Mouse (Mus musculus) heart, postnatal 0 days (tissue): ENCODE data around the gene Dio1. TPM values are rescaled to one million over a fixed set of nuclear protein-coding genes. Genes with fewer than 3 reads are reported as not detected.
A peak's percentile ranks its signal among the peaks of the same experiment; 100 is the strongest.

Experiments used
- ATAC-seq: fragments of 200-750 bp; cut with Nextera tagmentation; 2 replicates; pipeline ENCODE4 v1.8.0; 2017; ENCODE audit warnings: low read depth, moderate number of reproducible peaks, moderate library complexity; ENCODE audit not compliant: insufficient read depth
- DNase-seq: peaks from one replicate; pipeline ENCODE4 v3.0.0-alpha.2; 2016; ENCODE audit warnings: low spot score
- H3K27ac ChIP-seq: fragments of 300-500 bp; sonication (generic); 2 replicates; pipeline ENCODE4 v1.5.1; 2014; ENCODE audit warnings: low read depth, mild to moderate bottlenecking
- H3K27me3 ChIP-seq: fragments of 300-500 bp; sonication (generic); 2 replicates; pipeline ENCODE4 v1.6.1; 2014; ENCODE audit warnings: low read length, mixed read lengths; ENCODE audit not compliant: control insufficient read depth, insufficient read depth
- H3K36me3 ChIP-seq: fragments of 300-500 bp; sonication (generic); replicated peaks from 2 replicates; pipeline ENCODE4 v1.6.1; 2014; ENCODE audit warnings: low read length, mixed read lengths; ENCODE audit not compliant: control insufficient read depth, insufficient read depth
- H3K4me1 ChIP-seq: fragments of 300-500 bp; sonication (generic); 2 replicates; pipeline ENCODE4 v1.6.1; 2014; ENCODE audit warnings: antibody characterized with exemption; ENCODE audit not compliant: control insufficient read depth, insufficient read depth
- H3K4me2 ChIP-seq: fragments of 300-500 bp; sonication (generic); 2 replicates; pipeline ENCODE4 v1.6.1; 2014; ENCODE audit warnings: low read depth, mild to moderate bottlenecking, low read length, moderate library complexity
- H3K4me3 ChIP-seq: fragments of 300-500 bp; sonication (generic); 2 replicates; pipeline ENCODE4 v1.5.1; 2014; ENCODE audit warnings: low read depth, low read length
- H3K9ac ChIP-seq: fragments of 300-500 bp; sonication (generic); replicated peaks from 2 replicates; pipeline ENCODE4 v1.6.1; 2014; ENCODE audit warnings: low read depth, low read length, mixed read lengths
- H3K9me3 ChIP-seq: fragments of 300-500 bp; sonication (generic); replicated peaks from 2 replicates; pipeline ENCODE4 v1.6.1; 2016; ENCODE audit warnings: low read length; ENCODE audit not compliant: control insufficient read depth
- CTCF ChIP-seq: IDR thresholded peaks from 2 replicates; pipeline ENCODE4 v1.5.1; 2016; ENCODE audit warnings: antibody characterized with exemption, control low read depth, low read depth
- EP300 ChIP-seq: IDR thresholded peaks from 2 replicates; pipeline ENCODE4 v1.6.1; 2016; ENCODE audit warnings: antibody characterized with exemption, low read depth
- WGBS: fragments of 180-500 bp; shearing (Covaris S2); extraction: QIAGEN DNeasy Blood & Tissue Kit; methylation state at CpG from one replicate; pipeline ENCODE4 v1.1.7; 2014; 5-methylcytosine and 5-hydroxymethylcytosine counted together
- polyA plus RNA-seq: library from polyadenylated mRNA; unstranded; fragments of >200 nt; fragmentation: Nextera tagmentation; extraction: Ambion mirVana; gene quantifications from 2 replicates; pipeline ENCODE4 v1.2.1, GENCODE M21; 2015
- total RNA-seq: library from RNA; depleted of rRNA; stranded (reverse); fragments of >200 nt; gene quantifications from 2 replicates; pipeline ENCODE4 v1.2.3, GENCODE M21; 2014; ENCODE audit warnings: low replicate concordance; rRNA removed

The Dio1 gene
- total and polyA plus RNA-seq, 2 experiments from 2014 or later: not detected

GRCm38 (mm10) chr4:107243365-107244333 is 63.3 kb downstream of the Dio1 start:
- no peak for TF ChIP-seq CTCF
- no peak for TF ChIP-seq EP300
- H3K4me2 ChIP-seq: no peak overlapping the region
- no peak overlapping the region for H3K27ac ChIP-seq
- H3K4me1 ChIP-seq: peaks cover 19% of the 10 kb centered on the region; the same call in 1 of the 2 replicates
- no peaks in the 10 kb centered on the region for H3K27me3 ChIP-seq
- peaks cover 33% of the 10 kb centered on the region for H3K36me3 ChIP-seq
- H3K9ac ChIP-seq: peak overlapping the region; percentile 29; the same call in 1 of the 2 replicates
- no peaks in the 10 kb centered on the region for H3K9me3 ChIP-seq
- DNase-seq: no peak
- no peak overlapping the region for H3K4me3 ChIP-seq
- ATAC-seq: no peak
- 52% methylated on average over 6 of the region's 6 CpGs for WGBS

Other genes starting within 250 kb of the Dio1 start
- gene Mrpl37, start 240.3 kb downstream of the Dio1 start, total RNA-seq: 59.9 and 66.0 TPM in 2 replicates
- gene Mrpl37, start 240.3 kb downstream of the Dio1 start, polyA plus RNA-seq: 87.3 and 89.5 TPM in 2 replicates
- gene Cyb5rl, start 240.2 kb downstream of the Dio1 start, total RNA-seq: 2.4 and 33.0 TPM in 2 replicates
- 5.0 and 5.8 TPM in 2 replicates for gene Cyb5rl, start 240.2 kb downstream of the Dio1 start, polyA plus RNA-seq
- gene Cdcp2, start 210.3 kb downstream of the Dio1 start, total RNA-seq: not detected in 2 replicates
- not detected in 2 replicates for gene Cdcp2, start 210.3 kb downstream of the Dio1 start, polyA plus RNA-seq
- gene Tmem59, start 128.8 kb downstream of the Dio1 start, total RNA-seq: 120 and 156 TPM in 2 replicates
- gene Tmem59, start 128.8 kb downstream of the Dio1 start, polyA plus RNA-seq: 323 and 340 TPM in 2 replicates
- 1.6 and 8.3 TPM in 2 replicates for gene Tceanc2, start 128.1 kb downstream of the Dio1 start, total RNA-seq
- 13.0 and 26.4 TPM in 2 replicates for gene Tceanc2, start 128.1 kb downstream of the Dio1 start, polyA plus RNA-seq
- not detected in 2 replicates for gene Ldlrad1, start 98.0 kb downstream of the Dio1 start, total RNA-seq
- 0.11 TPM in 1 of 2 replicates, not detected in the other for gene Ldlrad1, start 98.0 kb downstream of the Dio1 start, polyA plus RNA-seq
- gene Lrrc42, start 53.6 kb downstream of the Dio1 start, total RNA-seq: 0.53 and 4.4 TPM in 2 replicates
- gene Lrrc42, start 53.6 kb downstream of the Dio1 start, polyA plus RNA-seq: 22.6 and 23.6 TPM in 2 replicates
- gene Hspb11, start 53.6 kb downstream of the Dio1 start, total RNA-seq: 4.9 and 37.5 TPM in 2 replicates
- 35.0 and 35.6 TPM in 2 replicates for gene Hspb11, start 53.6 kb downstream of the Dio1 start, polyA plus RNA-seq
- 40.1 and 51.3 TPM in 2 replicates for gene Yipf1, start 7.2 kb upstream of the Dio1 start, total RNA-seq
- 46.7 and 49.5 TPM in 2 replicates for gene Yipf1, start 7.2 kb upstream of the Dio1 start, polyA plus RNA-seq
- gene Ndc1, start 60.6 kb upstream of the Dio1 start, total RNA-seq: 27.9 and 35.4 TPM in 2 replicates
- gene Ndc1, start 60.6 kb upstream of the Dio1 start, polyA plus RNA-seq: 8.3 and 8.8 TPM in 2 replicates
- gene Glis1, start 127.4 kb upstream of the Dio1 start, total RNA-seq: not detected in 2 replicates
- 0.11 TPM in 1 of 2 replicates, not detected in the other for gene Glis1, start 127.4 kb upstream of the Dio1 start, polyA plus RNA-seq